Mouse (Mus musculus) intestine, embryonic 14.5 days (tissue): Measurements from ENCODE around the gene Cpm. TPM values are rescaled to one million over a fixed set of nuclear protein-coding genes. Genes with fewer than 3 reads are reported as not detected.
"Not testable (repeated sequence)": the region's sequence is repeated elsewhere in the genome, so short reads cannot be mapped to it uniquely, and the experiment has no call there.

Experiments used
- ATAC-seq: fragments of 200-750 bp; cut with Nextera tagmentation; replicated peaks from 2 replicates; pipeline ENCODE4 v1.8.0; 2017; ENCODE audit warnings: low read depth, moderate number of reproducible peaks, moderate TSS enrichment, moderate library complexity; ENCODE audit not compliant: low FRiP score, low TSS enrichment
- DNase-seq: peaks from one replicate; pipeline ENCODE4 v3.0.0-alpha.2; 2018; ENCODE audit warnings: low spot score
- H3K27ac ChIP-seq: fragments of 300-500 bp; sonication (generic); 2 replicates; pipeline ENCODE4 v1.5.1; 2014; ENCODE audit warnings: low read depth, mild to moderate bottlenecking, control low read depth
- H3K27me3 ChIP-seq: fragments of 300-500 bp; sonication (generic); replicated peaks from 2 replicates; pipeline ENCODE4 v1.6.1; 2014; ENCODE audit warnings: low read length, control low read depth; ENCODE audit not compliant: control insufficient read depth, insufficient read depth
- H3K36me3 ChIP-seq: fragments of 300-500 bp; sonication (generic); 2 replicates; pipeline ENCODE4 v1.6.1; 2014; ENCODE audit warnings: low read length, control low read depth; ENCODE audit not compliant: control insufficient read depth, insufficient read depth
- H3K4me1 ChIP-seq: fragments of 300-500 bp; sonication (generic); replicated peaks from 2 replicates; pipeline ENCODE4 v1.6.1; 2014; ENCODE audit warnings: low read length, control low read depth, mixed read lengths; ENCODE audit not compliant: control insufficient read depth, insufficient read depth
- H3K4me2 ChIP-seq: fragments of 300-500 bp; sonication (generic); 2 replicates; pipeline ENCODE4 v1.6.1; 2014; ENCODE audit warnings: low read length
- H3K4me3 ChIP-seq: fragments of 300-500 bp; sonication (generic); 2 replicates; pipeline ENCODE4 v1.5.1; 2014; ENCODE audit warnings: low read depth, low read length, control low read depth, mixed read lengths
- H3K9ac ChIP-seq: fragments of 300-500 bp; sonication (generic); 2 replicates; pipeline ENCODE4 v1.6.1; 2014; ENCODE audit warnings: mild to moderate bottlenecking, low read length
- H3K9me3 ChIP-seq: fragments of 300-500 bp; sonication (generic); 2 replicates; pipeline ENCODE4 v1.6.1; 2016; ENCODE audit warnings: low read length, control low read depth; ENCODE audit not compliant: control insufficient read depth
- WGBS: fragments of 180-500 bp; shearing (Covaris S2); extraction: QIAGEN DNeasy Blood & Tissue Kit; methylation state at CpG from one replicate; pipeline ENCODE4 v1.1.7; 2014; 5-methylcytosine and 5-hydroxymethylcytosine counted together
- polyA plus RNA-seq: library from polyadenylated mRNA; unstranded; fragments of >200 nt; fragmentation: Nextera tagmentation; extraction: Ambion mirVana; gene quantifications from 2 replicates; pipeline ENCODE4 v1.2.1, GENCODE M21; 2014

Cpm gene
- polyA plus RNA-seq, 1 experiment from 2014 or later, result 66.6 TPM

DNA sequence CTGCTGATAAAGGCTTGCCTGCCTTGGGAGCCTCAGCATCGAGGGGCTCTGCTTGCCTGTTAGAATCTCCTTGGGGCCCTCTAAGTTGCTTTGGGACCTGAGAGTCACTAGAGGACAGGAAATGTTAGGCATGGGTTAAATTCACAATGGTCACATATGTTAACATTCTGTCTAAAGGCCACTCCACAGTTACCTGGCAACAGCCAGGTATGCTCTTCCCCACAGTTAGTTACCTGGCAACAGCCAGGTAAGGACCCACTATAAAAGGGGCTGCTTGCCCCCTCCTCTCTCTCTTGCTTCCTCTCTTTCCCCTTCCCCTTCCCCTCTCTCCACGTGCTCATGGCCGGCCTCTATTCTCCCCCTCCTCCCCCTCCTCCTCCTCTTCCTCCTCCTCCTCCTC, 14.9 kb upstream of the Cpm start:
- no peak overlapping the region for H3K4me2 ChIP-seq
- 48% methylated on average over 3 of the region's 3 CpGs for WGBS
- H3K36me3 ChIP-seq, result no peaks in the 10 kb centered on the region
- no peak overlapping the region for H3K27ac ChIP-seq
- no peak; the same call in 1 of the 2 replicates for ATAC-seq
- no peak overlapping the region for H3K9ac ChIP-seq
- DNase-seq, result no peak
- H3K9me3 ChIP-seq, result peaks cover 4% of the 10 kb centered on the region; the same call in 1 of the 2 replicates
- no peak overlapping the region for H3K4me3 ChIP-seq
- no peaks in the 10 kb centered on the region for H3K27me3 ChIP-seq
- no peaks in the 10 kb centered on the region for H3K4me1 ChIP-seq

DNA sequence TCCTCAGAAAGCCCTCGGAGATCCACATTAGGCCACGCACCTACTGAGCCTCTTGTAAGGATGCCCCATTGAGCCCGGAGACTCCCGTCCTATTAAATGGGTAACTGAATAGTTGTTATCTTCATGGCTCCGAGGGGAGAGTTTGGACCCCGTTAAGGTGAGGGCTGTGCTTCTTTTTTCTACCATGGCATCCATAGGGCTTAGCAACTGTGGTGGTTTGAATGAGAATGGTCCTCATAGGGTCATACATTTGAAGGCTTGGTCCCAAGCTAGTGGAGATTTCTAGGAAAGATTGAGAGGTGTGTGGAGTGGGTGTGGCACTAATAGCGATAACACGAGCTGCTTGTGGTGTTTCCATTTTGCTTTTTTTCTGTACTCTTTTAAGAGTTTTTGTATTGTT, 14.1 kb upstream of the Cpm start:
- Histone ChIP-seq H3K27ac (no peak overlapping the region), H3K36me3 (no peaks in the 10 kb centered on the region)
- 94% methylated on average over 8 of the region's 8 CpGs for WGBS

GRCm38 (mm10) chr10:117615746-117616145, 13.6 kb upstream of the Cpm start:
- Histone ChIP-seq H3K4me1 (no peaks in the 10 kb centered on the region), H3K4me3 (no peak overlapping the region), H3K36me3 (no peaks in the 10 kb centered on the region), H3K9ac (no peak overlapping the region), H3K4me2 (no peak overlapping the region), H3K27me3 (no peaks in the 10 kb centered on the region), H3K9me3 (peaks cover 4% of the 10 kb centered on the region; the same call in 1 of the 2 replicates), H3K27ac (no peak overlapping the region)
- DNase-seq, result no peak
- no peak for ATAC-seq
- 76% methylated on average over 4 of the region's 4 CpGs for WGBS

More for the DNA sequence above, 14.1 kb upstream of the Cpm start:
- Histone ChIP-seq H3K27me3 (no peaks in the 10 kb centered on the region), H3K9ac (no peak overlapping the region), H3K4me3 (no peak overlapping the region), H3K4me1 (no peaks in the 10 kb centered on the region), H3K9me3 (peaks cover 4% of the 10 kb centered on the region; the same call in 1 of the 2 replicates), H3K4me2 (no peak overlapping the region)
- ATAC-seq (no peak), DNase-seq (no peak)

- no peak overlapping the region for H3K9ac ChIP-seq
- ATAC-seq (no peak), DNase-seq (no peak)
- H3K27ac ChIP-seq, result no peak overlapping the region
- WGBS, result 83% methylated on average over 6 of the region's 6 CpGs
- no peaks in the 10 kb centered on the region for H3K27me3 ChIP-seq
- peaks cover under 1% of the 10 kb centered on the region; the same call in 1 of the 2 replicates for H3K9me3 ChIP-seq
- H3K4me1 ChIP-seq, result no peaks in the 10 kb centered on the region
- H3K36me3 ChIP-seq, result no peaks in the 10 kb centered on the region
- no peak overlapping the region for H3K4me3 ChIP-seq
- no peak overlapping the region for H3K4me2 ChIP-seq
These were observed 13.1 kb upstream of the Cpm start for GRCm38 (mm10) chr10:117616191-117616680.

DNA sequence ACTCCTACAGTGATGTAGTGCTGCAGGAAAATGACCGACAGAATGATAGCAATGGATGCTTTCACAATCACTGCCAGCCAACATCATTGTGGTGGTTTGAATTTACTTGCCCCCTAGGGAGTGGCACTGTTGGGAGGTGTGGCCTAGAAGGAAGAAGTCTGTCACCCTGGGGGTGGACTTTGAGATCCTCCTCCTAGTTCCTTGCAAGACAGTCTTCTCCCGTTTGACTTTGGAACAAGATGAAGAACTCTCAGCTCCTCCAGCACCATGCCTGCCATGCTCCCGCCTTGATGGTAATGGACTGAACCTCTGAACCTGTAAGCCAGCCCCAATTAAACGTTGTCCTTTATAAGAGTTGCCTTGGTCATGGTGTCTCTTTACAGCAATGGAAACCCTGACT, 12.5 kb upstream of the Cpm start:
- not testable (repeated sequence) for H3K36me3 ChIP-seq, H3K9me3 ChIP-seq, H3K27ac ChIP-seq, H3K9ac ChIP-seq, H3K4me3 ChIP-seq, ATAC-seq, H3K4me2 ChIP-seq, H3K4me1 ChIP-seq, H3K27me3 ChIP-seq, DNase-seq
- WGBS, result 86% methylated on average over 4 of the region's 4 CpGs

GRCm38 (mm10) chr10:117617568-117618345, 11.5 kb upstream of the Cpm start:
- 87% methylated on average over 3 of the region's 3 CpGs for WGBS
- Histone ChIP-seq H3K4me1 (no peaks in the 10 kb centered on the region), H3K4me3 (no peak overlapping the region), H3K36me3 (no peaks in the 10 kb centered on the region), H3K27me3 (no peaks in the 10 kb centered on the region), H3K9me3 (no peaks in the 10 kb centered on the region), H3K9ac (no peak overlapping the region), H3K27ac (no peak overlapping the region), H3K4me2 (no peak overlapping the region)
- no peak for ATAC-seq
- no peak for DNase-seq

- no peaks in the 10 kb centered on the region for H3K9me3 ChIP-seq
- no peak overlapping the region for H3K9ac ChIP-seq
- ATAC-seq (no peak), DNase-seq (no peak)
- WGBS, result 81% methylated on average over 27 of the region's 27 CpGs
- H3K4me2 ChIP-seq, result no peak overlapping the region
- H3K4me1 ChIP-seq, result no peaks in the 10 kb centered on the region
- H3K27me3 ChIP-seq, result no peaks in the 10 kb centered on the region
- no peaks in the 10 kb centered on the region for H3K36me3 ChIP-seq
- H3K4me3 ChIP-seq, result no peak overlapping the region
- no peak overlapping the region for H3K27ac ChIP-seq
These were observed 10.0 kb upstream of the Cpm start for GRCm38 (mm10) chr10:117619041-117619861.

GRCm38 (mm10) chr10:117619862-117620179, 9.5 kb upstream of the Cpm start:
- Histone ChIP-seq H3K4me2 (no peak overlapping the region), H3K27me3 (no peaks in the 10 kb centered on the region), H3K36me3 (no peaks in the 10 kb centered on the region), H3K9me3 (no peaks in the 10 kb centered on the region), H3K27ac (no peak overlapping the region), H3K9ac (no peak overlapping the region), H3K4me3 (no peak overlapping the region), H3K4me1 (no peaks in the 10 kb centered on the region)
- ATAC-seq (no peak), DNase-seq (no peak)
- 87% methylated on average over 2 of the region's 2 CpGs for WGBS
